20 mouse cellular contexts compared by ENCODE assay signal in the genomic region with DNA sequence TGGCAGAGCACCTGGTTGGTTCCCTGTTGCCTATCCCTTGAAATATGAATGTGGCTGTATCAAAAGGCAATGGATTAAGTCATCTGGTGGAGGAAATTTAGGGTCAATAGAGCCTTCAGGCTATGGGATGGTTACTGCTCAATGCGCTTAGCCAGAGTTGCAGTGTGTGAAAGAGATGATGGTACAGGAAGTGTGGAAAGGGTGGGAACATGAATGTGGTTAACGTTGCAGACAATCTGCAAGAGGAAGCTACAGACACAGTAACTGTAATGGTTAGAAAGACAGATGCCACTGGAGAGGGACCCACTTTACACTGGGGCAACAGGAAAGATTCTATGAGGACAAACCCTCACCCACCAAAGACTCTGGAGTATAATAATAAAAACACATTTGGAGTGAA.
A peak's percentile ranks its signal among the peaks of the same experiment; 100 is the strongest.
DNase-seq lines count a peak whose midpoint lies in the region; ATAC-seq lines count a peak whose summit lies in the region.
"Had no signal": no experiment of that assay in that cellular context is flagged by ENCODE, and none has a peak within 500 bp of the region (broad histone marks: within the 10 kb centered on the region; RNA-seq: fewer than 3 reads in every experiment).

No protein-coding gene starts in this region.

- no peak overlapping the region for H3K4me3 ChIP-seq in neural tube, embryonic 15.5 days (replicated peaks)
- H3K4me3 ChIP-seq: embryonic facial prominence, embryonic 12.5 days; erythroblast, embryonic 14.5 days; heart, embryonic 10.5 days; hindbrain, embryonic 15.5 days; limb, embryonic 15.5 days; megakaryocyte, embryonic 14.5 days had no signal

- 0 out of 2 replicates have a peak, but pooled peaks cover 4% of the 10 kb centered on the region for H3K4me1 ChIP-seq in neural tube, embryonic 15.5 days
- H3K4me1 ChIP-seq: embryonic facial prominence, embryonic 12.5 days; heart, embryonic 10.5 days; limb, embryonic 15.5 days had no signal

- no peaks in the 10 kb centered on the region for H3K27me3 ChIP-seq in neural tube, embryonic 15.5 days (replicated peaks)
- H3K27me3 ChIP-seq: embryonic facial prominence, embryonic 12.5 days; hindbrain, embryonic 15.5 days; limb, embryonic 15.5 days; megakaryocyte, embryonic 14.5 days had no signal

- H3K4me2 ChIP-seq in neural tube, embryonic 15.5 days, result no peak overlapping the region
- H3K4me2 ChIP-seq: embryonic facial prominence, embryonic 12.5 days; hindbrain, embryonic 15.5 days; limb, embryonic 15.5 days had no signal

- no peak overlapping the region for H3K27ac ChIP-seq in neural tube, embryonic 15.5 days (replicated peaks)
- H3K27ac ChIP-seq: embryonic facial prominence, embryonic 12.5 days; heart, embryonic 10.5 days; hindbrain, embryonic 15.5 days; kidney, postnatal 0 days; limb, embryonic 15.5 days had no signal

- no peaks in the 10 kb centered on the region for H3K9me3 ChIP-seq in neural tube, embryonic 15.5 days (replicated peaks)
- H3K9me3 ChIP-seq: embryonic facial prominence, embryonic 12.5 days; heart, embryonic 10.5 days; hindbrain, embryonic 15.5 days; limb, embryonic 15.5 days had no signal

- no peaks in the 10 kb centered on the region for H3K36me3 ChIP-seq in neural tube, embryonic 15.5 days
- H3K36me3 ChIP-seq: embryonic facial prominence, embryonic 12.5 days; heart, embryonic 10.5 days; hindbrain, embryonic 15.5 days; limb, embryonic 15.5 days had no signal

- peak; percentile 35 for DNase-seq in CD4-positive, CD25-positive, alpha-beta regulatory T cell, adult 2 months (ENCODE audit: low read depth, low spot score)
- DNase-seq in MEL-GATA-1-ER (ENCODE audit: extremely low read depth, low read depth), result peak; percentile 87
- no peak for DNase-seq in B cell, adult 2 months
- DNase-seq: adrenal gland, adult 2 months; cerebellum, adult 9-11 months; kidney, adult 18-20 months; midbrain, embryonic 14.5 days; thymus, postnatal 36 days had no signal

- no peak overlapping the region for H3K9ac ChIP-seq in neural tube, embryonic 15.5 days (replicated peaks)
- H3K9ac ChIP-seq: embryonic facial prominence, embryonic 12.5 days; hindbrain, embryonic 15.5 days; limb, embryonic 15.5 days had no signal

- 82% methylated on average over 2 of the region's 2 CpGs for WGBS in neural tube, embryonic 15.5 days

- ATAC-seq in hematopoietic stem cell, adult 5-6 weeks (replicated peaks in 1 of 2; ENCODE audit: insufficient read depth in 1 of 2, low FRiP score in 2 of 2, low TSS enrichment in 1 of 2, low read depth in 1 of 2, poor library complexity in 2 of 2, severe bottlenecking in 2 of 2), result peak; percentile 71 to 74; a peak in 3 of 4 replicates
- peak; percentile 93 for ATAC-seq in megakaryocyte progenitor cell, adult 5-6 weeks (replicated peaks; ENCODE audit: poor library complexity)
- no peak for ATAC-seq in neural tube, embryonic 15.5 days (ENCODE audit: low FRiP score)
- ATAC-seq in erythroid progenitor cell, adult 5-6 weeks (replicated peaks; ENCODE audit: low FRiP score, poor library complexity, severe bottlenecking), result no peak
- ATAC-seq: forebrain, embryonic 14.5 days had no signal

Comparison
In these comparisons a context has a peak if more than half of its experiments do, and no peak if none do; other contexts are left out.
1. DNase-seq: peak in CD4-positive, CD25-positive, alpha-beta regulatory T cell, adult 2 months (single experiment) and MEL-GATA-1-ER (single experiment); none in B cell, adult 2 months (0 of 2).
2. ATAC-seq: peak in hematopoietic stem cell, adult 5-6 weeks (2 of 2) and megakaryocyte progenitor cell, adult 5-6 weeks (single experiment); none in neural tube, embryonic 15.5 days (single experiment) and erythroid progenitor cell, adult 5-6 weeks (single experiment).